Mouse (Mus musculus): ENCODE measurements at regions not wholly inside any gene's neighbourhood (a gene's known extent, or its start where the extent isn't known, plus 50 kb on each side); places are given as distances from the start of the nearest gene placed in this dataset.

- DNase-seq = peak in 1 of 2 experiments; percentile 4
These were observed 1126.1 kb downstream of the Pcdh9 start for GRCm38 (mm10) chr14:92764354-92764753.

GRCm38 (mm10) chr14:92754676-92755075 is 1135.8 kb downstream of the Pcdh9 start:
- no peak for DNase-seq

GRCm38 (mm10) chr14:92717666-92718065 is 1172.8 kb downstream of the Pcdh9 start:
- no peak for DNase-seq

GRCm38 (mm10) chr14:92688151-92688550 is 1202.3 kb downstream of the Pcdh9 start:
- DNase-seq = no peak

GRCm38 (mm10) chr14:92687106-92687505 is 1203.4 kb downstream of the Pcdh9 start:
- DNase-seq = no peak

GRCm38 (mm10) chr14:92678845-92679499 is 1211.5 kb downstream of the Pcdh9 start:
- DNase-seq = no peak

GRCm38 (mm10) chr14:92674146-92674545 is 1216.3 kb downstream of the Pcdh9 start:
- no peak for DNase-seq
